Mouse (Mus musculus) fibroblast of lung, adult 2 months (primary cell): ENCODE measurements around the gene Cdkl4.

Experiments
- DNase-seq: peaks from one replicate; pipeline ENCODE4 v3.0.0-alpha.2; 2011; ENCODE audit warnings: low read depth

The Cdkl4 gene

DNA sequence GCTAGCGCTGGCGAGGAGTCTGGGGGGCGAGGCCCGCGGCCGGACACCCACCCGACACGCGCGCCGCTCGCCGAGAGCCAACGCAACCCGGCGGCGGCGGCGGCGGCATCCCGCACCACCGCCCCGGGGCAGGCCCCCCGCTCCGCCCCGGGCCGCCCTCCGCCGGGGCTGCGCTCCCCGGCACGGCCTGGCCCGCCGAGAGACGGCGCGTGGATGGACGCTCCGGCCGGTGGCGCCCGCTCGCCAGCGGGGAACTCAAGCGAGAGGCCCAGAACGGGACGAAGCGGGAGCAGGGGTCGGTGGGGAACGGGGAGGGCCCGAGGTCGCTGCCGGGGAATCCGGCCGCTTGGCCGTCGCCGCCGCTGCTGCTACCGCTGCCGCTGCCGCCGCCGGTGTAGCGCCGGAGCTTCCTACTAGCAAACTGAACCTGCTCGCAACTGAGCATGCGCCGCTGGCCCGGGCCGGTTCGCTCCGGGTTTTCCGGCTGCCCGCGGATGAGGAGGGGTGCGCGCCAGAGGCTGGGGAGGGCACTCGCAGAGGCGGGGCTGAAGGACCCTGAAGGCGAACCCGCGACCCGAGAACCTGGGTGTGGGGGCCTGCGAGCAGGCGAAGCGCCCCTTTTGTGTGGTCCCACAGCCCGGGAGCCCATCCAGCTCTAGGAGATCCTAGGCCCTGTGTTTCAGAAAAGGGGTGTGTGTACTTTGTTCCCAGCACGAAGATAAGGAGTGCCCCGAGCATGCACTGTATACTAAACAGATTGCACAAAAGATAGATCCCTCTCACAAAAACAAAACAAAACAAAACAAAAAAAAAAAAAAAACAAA is 97.4 kb downstream of the Cdkl4 start, which contains the start of gene Sos1:
Gene Sos1 (minus strand): TSS at position 423 of the 824 bp plus-strand sequence.
- peak; percentile 61 for DNase-seq

DNA sequence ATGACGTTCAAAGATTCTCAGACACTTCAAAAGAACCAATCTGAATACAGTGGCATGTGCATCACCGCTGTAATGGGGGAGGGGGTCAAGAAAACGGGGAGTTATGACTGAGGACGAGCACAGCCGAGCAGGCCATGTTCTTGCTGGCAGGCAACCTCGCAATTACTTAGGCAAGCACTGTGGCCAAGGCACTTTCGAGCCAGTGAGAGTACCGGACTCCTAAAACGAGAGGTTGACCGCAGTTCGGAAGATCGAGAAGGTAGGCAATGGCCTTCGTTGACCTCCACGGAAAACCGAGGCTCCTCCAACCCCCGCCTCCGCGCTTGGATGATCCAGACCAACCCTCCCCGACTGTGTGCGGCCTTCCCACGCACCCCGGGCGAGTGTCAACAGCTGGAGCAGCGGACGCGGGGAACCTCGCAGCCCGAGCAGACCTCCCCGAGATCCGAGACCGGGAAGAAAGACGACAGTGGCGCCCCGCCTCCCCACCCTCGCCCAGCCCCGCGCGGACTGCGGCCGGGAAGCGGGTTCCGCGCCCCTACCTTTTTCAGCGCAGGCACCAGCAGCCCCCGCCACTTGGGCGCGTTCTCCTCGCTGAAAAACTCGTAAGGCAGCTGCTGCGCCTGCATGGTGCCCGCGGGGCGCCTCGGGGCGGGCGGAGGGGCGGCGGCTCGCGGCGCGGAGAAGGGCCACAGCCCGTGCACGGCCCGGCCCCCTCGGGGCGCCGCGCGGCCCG is 98.2 kb downstream of the Cdkl4 start:
- DNase-seq, result no peak

DNA sequence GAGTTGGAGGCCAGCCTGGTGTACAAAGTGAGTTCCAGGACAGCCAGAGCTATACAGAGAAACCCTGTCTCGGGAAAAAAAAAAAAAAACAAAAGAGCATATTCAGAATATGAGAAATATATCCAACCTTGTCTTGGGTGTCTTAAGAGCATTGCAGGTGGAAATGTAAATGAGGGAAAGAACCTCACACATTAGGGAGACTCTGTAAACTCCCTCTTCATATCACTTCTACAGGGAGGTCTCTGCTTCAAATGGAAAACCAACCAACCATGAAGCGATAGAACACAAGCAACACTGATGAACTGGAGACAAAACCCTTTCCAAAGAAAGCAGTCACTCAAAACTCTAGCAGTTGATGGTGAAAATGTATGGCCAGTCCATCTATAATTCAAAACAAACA is 99.9 kb downstream of the Cdkl4 start:
- no peak for DNase-seq

DNA sequence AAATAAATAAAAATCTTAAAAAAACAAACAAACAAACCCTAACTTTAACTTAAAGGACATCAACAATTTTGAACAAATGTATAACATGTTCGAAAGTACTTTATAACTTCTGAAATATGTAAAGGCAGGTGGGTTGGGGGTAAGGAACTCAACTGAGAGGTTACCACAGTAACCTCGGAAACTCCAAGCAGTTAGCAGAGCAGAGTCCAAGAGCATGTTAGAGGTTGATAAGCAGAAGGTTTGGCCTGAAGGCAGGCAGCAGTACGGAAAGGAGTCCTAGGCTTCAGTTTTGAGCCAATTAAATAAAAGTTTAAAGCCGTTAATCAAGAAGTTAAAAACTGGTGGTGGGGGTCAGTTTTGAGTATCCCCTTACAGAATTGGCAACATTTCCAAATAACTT is 101.1 kb downstream of the Cdkl4 start:
- DNase-seq, result no peak
